11 mouse cellular contexts compared by ENCODE assay signal in the genomic region with DNA sequence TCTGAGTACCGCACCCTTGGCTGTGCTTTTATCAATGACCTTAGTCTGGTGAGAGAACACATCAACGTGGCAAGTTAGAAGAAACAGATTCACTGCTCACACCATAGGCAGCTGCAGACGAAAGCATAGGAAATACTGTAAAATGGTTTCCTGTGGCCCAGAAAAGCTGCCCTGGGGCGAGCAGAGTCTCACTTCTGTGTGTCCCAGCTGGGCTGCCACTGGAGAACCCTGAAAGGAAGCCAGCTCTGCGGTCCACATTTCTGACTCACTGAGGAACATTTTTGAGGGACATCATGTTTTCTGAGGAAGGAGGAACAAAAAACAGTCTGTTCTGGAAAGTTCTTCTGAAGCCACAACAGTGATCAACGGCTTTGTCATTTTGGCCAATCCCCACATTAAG. TPM values are rescaled to one million over a fixed set of nuclear protein-coding genes. Genes with fewer than 3 reads are reported as not detected.
DNase-seq lines count a peak whose midpoint lies in the region; ATAC-seq and TF ChIP-seq lines count a peak whose summit lies in the region.
"Had no signal": no experiment of that assay in that cellular context is flagged by ENCODE, and none has a peak within 500 bp of the region (broad histone marks: within the 10 kb centered on the region; RNA-seq: fewer than 3 reads in every experiment).

No protein-coding gene starts in this region.

- no peak overlapping the region for H3K27ac ChIP-seq in kidney, embryonic 14.5 days (ENCODE audit: low read depth, low read length)
- peak overlapping the region; percentile 83 for H3K27ac ChIP-seq in thymus, adult 2 months (ENCODE audit: control insufficient read depth, insufficient read depth, low read length)
- H3K27ac ChIP-seq: forebrain, embryonic 10.5 days; hindbrain, postnatal 0 days; midbrain, embryonic 12.5 days had no signal

- no peaks in the 10 kb centered on the region for H3K4me1 ChIP-seq in kidney, embryonic 14.5 days (ENCODE audit: control insufficient read depth, insufficient read depth, low read length)
- H3K4me1 ChIP-seq in thymus, adult 2 months (replicated peaks; ENCODE audit: control insufficient read depth, insufficient read depth, low read length): peaks cover 19% of the 10 kb centered on the region
- H3K4me1 ChIP-seq: forebrain, embryonic 10.5 days; midbrain, embryonic 12.5 days had no signal

- intact Hi-C loops in heart, postnatal 10 days (cut with DNase I): no loop called here

- H3K27me3 ChIP-seq in kidney, embryonic 14.5 days (ENCODE audit: control insufficient read depth, insufficient read depth, low read length): no peaks in the 10 kb centered on the region
- H3K27me3 ChIP-seq in thymus, adult 2 months (ENCODE audit: control insufficient read depth, insufficient read depth, low read length): no peaks in the 10 kb centered on the region
- H3K27me3 ChIP-seq: midbrain, embryonic 12.5 days had no signal

- H3K9ac ChIP-seq in kidney, embryonic 14.5 days (ENCODE audit: low read depth, low read length): no peak overlapping the region
- H3K9ac ChIP-seq: midbrain, embryonic 12.5 days had no signal

- H3K4me2 ChIP-seq in kidney, embryonic 14.5 days (replicated peaks; ENCODE audit: low read depth, low read length): no peak overlapping the region
- H3K4me2 ChIP-seq: midbrain, embryonic 12.5 days had no signal

- 80% methylated on average over 6 of the region's 6 CpGs for WGBS in kidney, embryonic 14.5 days
- 8% methylated on average over 6 of the region's 6 CpGs for WGBS in thymus, adult 2 months

- no peak for TF ChIP-seq POLR2A in thymus, adult 2 months (IDR thresholded peaks at IDR 0.05; ENCODE audit: control insufficient read depth, extremely low read depth, insufficient read depth, low read length, poor library complexity)

- H3K9me3 ChIP-seq in kidney, embryonic 14.5 days (ENCODE audit: control insufficient read depth, low read length): no peaks in the 10 kb centered on the region
- H3K9me3 ChIP-seq: forebrain, embryonic 10.5 days; midbrain, embryonic 12.5 days had no signal

- no peak for ATAC-seq in kidney, embryonic 14.5 days (ENCODE audit: low FRiP score, low TSS enrichment)
- ATAC-seq: hindbrain, postnatal 0 days had no signal

- H3K36me3 ChIP-seq in kidney, embryonic 14.5 days (ENCODE audit: control insufficient read depth, insufficient read depth, low read length): no peaks in the 10 kb centered on the region
- no peaks in the 10 kb centered on the region for H3K36me3 ChIP-seq in thymus, adult 2 months (ENCODE audit: control insufficient read depth, insufficient read depth, low read length)
- H3K36me3 ChIP-seq: forebrain, embryonic 10.5 days; midbrain, embryonic 12.5 days had no signal

- DNase-seq in kidney, postnatal 10 days: peak; percentile 28
- DNase-seq in adrenal gland, adult 8-10 months: peak; percentile 25
- DNase-seq in heart, postnatal 10 days: peak; percentile 55 to 56
- DNase-seq in thymus, adult 2 months: peak; percentile 40
- DNase-seq in embryo, embryonic 10.5 days (ENCODE audit: low spot score): no peak
- no peak for DNase-seq in B cell, adult 2 months
- no peak for DNase-seq in layer of hippocampus, adult 8-10 months (ENCODE audit: low spot score in 2 of 2)

- no peak overlapping the region for H3K4me3 ChIP-seq in kidney, embryonic 14.5 days (ENCODE audit: low read length)
- H3K4me3 ChIP-seq in thymus, adult 2 months (ENCODE audit: control insufficient read depth, insufficient read depth, low read length): no peak overlapping the region
- H3K4me3 ChIP-seq: forebrain, embryonic 10.5 days; midbrain, embryonic 12.5 days had no signal

- TF ChIP-seq CTCF in thymus, adult 2 months (IDR thresholded peaks at IDR 0.05; ENCODE audit: borderline replicate concordance, control insufficient read depth, extremely low read depth, insufficient read depth, low read length, poor library complexity): no peak

RNA-seq across cellular contexts. Expression of gene Rab21, which starts 13.1 kb away (rescaled TPM):
- polyA plus RNA-seq in kidney, embryonic 14.5 days (2014; fragmentation: Nextera tagmentation; extraction: Ambion mirVana): 9.4 and 10.9 TPM in 2 replicates
- 10 to 100 TPM; 56.5 to 57.4 (median 56.7) TPM for total RNA-seq in adrenal gland, adult 8-10 months (2022)
- 10 to 100 TPM; 67.8 to 68.6 TPM for total RNA-seq in heart, postnatal 10 days (2021)
- polyA plus RNA-seq in thymus, adult 2 months (2012; rRNA removed): 32.4 and 50.0 TPM in 2 replicates
- 10 to 100 TPM; 55.2 to 58.6 (median 57.9) TPM for total RNA-seq in layer of hippocampus, adult 8-10 months (2022)

RNA-seq across cellular contexts. Expression of gene Tmem19, which starts 33.8 kb away (rescaled TPM):
- polyA plus RNA-seq in kidney, embryonic 14.5 days (2014; fragmentation: Nextera tagmentation; extraction: Ambion mirVana): 18.8 and 35.5 TPM in 2 replicates
- 10 to 100 TPM; 40.3 to 48.9 (median 42.9) TPM for total RNA-seq in adrenal gland, adult 8-10 months (2022)
- 10 to 100 TPM; 16.0 to 20.7 TPM for total RNA-seq in heart, postnatal 10 days (2021)
- polyA plus RNA-seq in thymus, adult 2 months (2012; rRNA removed): 28.5 and 31.1 TPM in 2 replicates
- 10 to 100 TPM; 35.6 to 46.8 (median 41.7) TPM for total RNA-seq in layer of hippocampus, adult 8-10 months (2022)

RNA-seq across cellular contexts. Expression of gene Thap2, which starts 55.7 kb away (rescaled TPM):
- 21.5 and 25.1 TPM in 2 replicates for polyA plus RNA-seq in kidney, embryonic 14.5 days (2014; fragmentation: Nextera tagmentation; extraction: Ambion mirVana)
- 10 to 100 TPM; 12.0 to 13.5 (median 12.9) TPM for total RNA-seq in adrenal gland, adult 8-10 months (2022)
- total RNA-seq in heart, postnatal 10 days (2021): 1 to 10 TPM; 6.5 to 8.2 TPM
- polyA plus RNA-seq in thymus, adult 2 months (2012; rRNA removed): 9.1 and 9.8 TPM in 2 replicates
- 10 to 100 TPM; 13.0 to 18.3 (median 15.1) TPM for total RNA-seq in layer of hippocampus, adult 8-10 months (2022)

RNA-seq across cellular contexts. Expression of gene Zfc3h1, which starts 56.2 kb away (rescaled TPM):
- polyA plus RNA-seq in kidney, embryonic 14.5 days (2014; fragmentation: Nextera tagmentation; extraction: Ambion mirVana): 29.2 and 31.1 TPM in 2 replicates
- 10 to 100 TPM; 43.1 to 61.9 (median 51.4) TPM for total RNA-seq in adrenal gland, adult 8-10 months (2022)
- 10 to 100 TPM; 23.4 to 24.5 TPM for total RNA-seq in heart, postnatal 10 days (2021)
- polyA plus RNA-seq in thymus, adult 2 months (2012; rRNA removed): 32.7 and 46.8 TPM in 2 replicates
- total RNA-seq in layer of hippocampus, adult 8-10 months (2022): 10 to 100 TPM; 44.9 to 61.2 (median 52.3) TPM

Comparison
In these comparisons a context has a peak if more than half of its experiments do, and no peak if none do; other contexts are left out.
1. DNase-seq: peak in kidney, postnatal 10 days (single experiment), adrenal gland, adult 8-10 months (single experiment), heart, postnatal 10 days (2 of 2) and thymus, adult 2 months (single experiment); none in embryo, embryonic 10.5 days (single experiment), B cell, adult 2 months (0 of 2) and layer of hippocampus, adult 8-10 months (0 of 2).